Mouse (Mus musculus): ENCODE measurements around the gene Adamtsl1. TPM values are rescaled to one million over a fixed set of nuclear protein-coding genes. Genes with fewer than 3 reads are reported as not detected.

Adamtsl1 gene
- polyA plus RNA-seq, 1 experiment from 2014 or later: 3.0 TPM

DNA sequence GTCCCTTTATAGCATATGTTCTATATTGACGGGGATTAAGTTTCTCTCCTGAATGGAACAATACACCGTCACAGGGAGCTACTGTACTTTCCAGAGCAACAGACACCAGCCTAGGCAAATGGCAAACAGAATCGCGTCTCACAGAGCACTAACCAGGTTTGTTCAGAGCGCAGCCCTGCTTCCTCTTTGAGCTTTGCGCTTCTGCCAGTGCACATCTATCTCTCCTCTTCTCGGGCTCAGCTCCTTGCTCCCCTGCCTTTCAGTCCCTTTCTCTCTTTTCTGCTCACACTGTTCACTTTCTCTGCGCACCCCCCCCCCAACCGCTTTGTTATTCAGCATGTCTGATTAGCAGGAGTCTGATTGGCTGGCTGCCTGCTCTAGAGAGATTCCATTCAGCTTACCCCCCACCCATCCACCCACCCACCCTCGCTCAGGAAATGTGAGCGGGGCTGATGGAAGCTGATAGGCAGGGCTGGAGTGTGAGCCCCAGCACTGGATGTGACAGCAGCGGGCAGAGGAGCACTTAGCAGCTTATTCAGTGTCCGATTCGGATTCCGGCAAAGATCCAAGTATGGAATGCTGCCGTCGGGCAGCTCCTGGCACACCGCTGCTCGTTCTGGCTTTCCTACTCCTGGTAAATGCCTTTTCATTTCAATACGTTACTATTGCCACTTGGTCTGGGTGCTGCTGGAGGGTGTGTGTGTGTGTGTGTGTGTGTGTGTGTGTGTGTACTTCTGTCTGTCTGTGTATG, 539.7 kb downstream of the Adamtsl1 start:
- peak; percentile 80 for DNase-seq (ENCODE audit: extremely low spot score, low spot score)

DNA sequence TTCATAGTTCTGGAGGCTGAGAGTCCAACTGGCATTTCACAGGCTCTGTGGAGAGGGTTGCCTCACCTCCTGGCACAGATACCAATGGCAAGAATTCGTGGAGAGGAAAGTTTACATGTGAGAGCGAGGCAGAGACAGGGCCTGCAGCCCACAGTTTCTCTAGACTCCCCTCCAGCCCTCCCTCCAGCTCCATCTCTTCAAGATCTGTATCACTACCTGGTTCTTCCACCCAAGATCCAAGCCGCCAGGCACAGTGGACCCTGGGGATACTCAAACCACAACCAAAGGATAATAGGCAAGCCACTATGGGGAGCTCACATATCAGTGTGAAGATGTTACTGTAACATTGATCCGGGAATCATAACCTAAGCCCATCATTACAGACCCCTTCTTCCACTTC, 546.6 kb downstream of the Adamtsl1 start:
- 85% methylated on average over 4 of the region's 4 CpGs for WGBS
- no peaks in the 10 kb centered on the region for H3K9me3 ChIP-seq
- no peaks in the 10 kb centered on the region for H3K27me3 ChIP-seq (ENCODE audit: poor library complexity, severe bottlenecking)
- H3K27ac ChIP-seq: no peak overlapping the region
- H3K36me3 ChIP-seq (replicated peaks): no peaks in the 10 kb centered on the region
- DNase-seq (ENCODE audit: extremely low spot score, low spot score): no peak
- H3K4me3 ChIP-seq: no peak overlapping the region
- 0 out of 2 replicates have a peak, but pooled peaks cover 6% of the 10 kb centered on the region for H3K4me1 ChIP-seq

More for the DNA sequence above, 539.7 kb downstream of the Adamtsl1 start:
- H3K27ac ChIP-seq: peak overlapping the region; percentile 82
- no peaks in the 10 kb centered on the region for H3K36me3 ChIP-seq (replicated peaks)
- H3K4me1 ChIP-seq: peaks cover 18% of the 10 kb centered on the region
- peaks cover 22% of the 10 kb centered on the region for H3K27me3 ChIP-seq (ENCODE audit: poor library complexity, severe bottlenecking)
- under 1% methylated on average over 20 of the region's 20 CpGs for WGBS
- H3K4me3 ChIP-seq: peak overlapping the region; percentile 53
- no peaks in the 10 kb centered on the region for H3K9me3 ChIP-seq

DNA sequence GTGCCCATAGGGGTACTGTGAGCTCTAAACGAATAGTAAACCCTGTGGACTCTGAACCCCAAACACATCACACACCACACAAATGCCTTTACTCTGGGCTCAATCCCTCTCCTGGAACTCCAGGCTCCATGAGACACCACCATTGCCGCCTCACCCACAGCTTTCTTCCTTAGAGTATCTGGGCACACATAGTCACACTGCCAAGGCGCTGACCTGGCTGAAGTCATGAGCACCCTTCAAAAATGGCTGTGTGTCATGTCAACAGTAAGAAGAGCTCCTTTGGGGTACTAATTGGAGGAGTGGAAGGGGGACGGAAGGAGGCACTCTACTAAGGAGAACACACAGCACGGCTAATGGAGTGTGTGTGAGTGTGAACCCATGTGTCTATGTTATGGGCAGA, 554.4 kb downstream of the Adamtsl1 start:
- WGBS: 77% methylated on average over 5 of the region's 5 CpGs
- DNase-seq (ENCODE audit: extremely low spot score, low spot score): no peak
- Histone ChIP-seq H3K4me1 (peaks cover 22% of the 10 kb centered on the region), H3K36me3 (replicated peaks) (no peaks in the 10 kb centered on the region), H3K27ac (no peak overlapping the region), H3K27me3 (ENCODE audit: poor library complexity, severe bottlenecking) (no peaks in the 10 kb centered on the region), H3K4me3 (no peak overlapping the region), H3K9me3 (no peaks in the 10 kb centered on the region)

DNA sequence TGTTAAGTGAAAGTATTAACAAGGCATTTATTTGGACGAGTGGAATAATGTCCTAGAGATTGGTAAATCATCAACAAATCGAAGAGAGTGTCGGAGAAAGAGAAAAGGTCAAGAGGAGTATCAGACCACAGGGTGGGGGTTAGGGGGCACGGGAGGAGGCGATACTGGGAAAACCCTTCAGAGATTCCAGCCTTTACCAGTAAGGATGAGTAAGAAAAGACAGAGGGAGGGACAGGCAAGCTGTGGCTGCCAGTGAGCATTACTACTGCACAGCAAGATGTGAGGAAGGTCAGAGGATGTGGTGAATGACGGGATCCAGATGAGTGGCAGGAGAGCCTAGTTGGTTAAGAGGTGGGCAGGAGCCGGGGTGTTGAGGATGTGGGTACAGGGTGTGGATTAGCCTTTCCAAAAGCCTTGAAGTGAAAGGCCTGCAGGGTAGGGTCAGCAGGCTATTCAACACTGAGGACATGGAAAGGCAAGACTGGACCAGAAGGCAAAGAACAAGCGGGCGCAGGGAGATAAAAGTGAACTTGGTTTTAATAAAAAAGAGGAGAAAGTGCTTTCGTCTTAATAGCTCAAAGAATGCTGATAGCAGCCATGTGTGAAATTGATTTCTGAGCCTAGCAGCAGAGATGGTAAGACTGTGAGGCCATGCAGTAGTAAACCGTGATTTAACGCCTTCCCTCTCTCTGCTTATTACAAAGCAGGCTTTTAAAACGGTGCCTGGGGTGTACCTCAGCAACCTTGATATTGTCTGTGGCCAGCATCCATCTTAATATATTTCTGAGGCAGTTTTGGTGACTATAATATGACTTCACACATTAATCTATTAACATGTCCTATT, 555.1 kb downstream of the Adamtsl1 start:
- H3K9me3 ChIP-seq: no peaks in the 10 kb centered on the region
- DNase-seq (ENCODE audit: extremely low spot score, low spot score): no peak
- H3K4me1 ChIP-seq: peaks cover 22% of the 10 kb centered on the region
- 49% methylated on average over 13 of the region's 13 CpGs for whole genome bisulfite sequencing
- H3K36me3 ChIP-seq (replicated peaks): no peaks in the 10 kb centered on the region
- H3K4me3 ChIP-seq: no peak overlapping the region
- 0 out of 2 replicates have a peak overlapping the region, but pooled peaks have one; percentile 26 for H3K27ac ChIP-seq
- no peaks in the 10 kb centered on the region for H3K27me3 ChIP-seq (ENCODE audit: poor library complexity, severe bottlenecking)

DNA sequence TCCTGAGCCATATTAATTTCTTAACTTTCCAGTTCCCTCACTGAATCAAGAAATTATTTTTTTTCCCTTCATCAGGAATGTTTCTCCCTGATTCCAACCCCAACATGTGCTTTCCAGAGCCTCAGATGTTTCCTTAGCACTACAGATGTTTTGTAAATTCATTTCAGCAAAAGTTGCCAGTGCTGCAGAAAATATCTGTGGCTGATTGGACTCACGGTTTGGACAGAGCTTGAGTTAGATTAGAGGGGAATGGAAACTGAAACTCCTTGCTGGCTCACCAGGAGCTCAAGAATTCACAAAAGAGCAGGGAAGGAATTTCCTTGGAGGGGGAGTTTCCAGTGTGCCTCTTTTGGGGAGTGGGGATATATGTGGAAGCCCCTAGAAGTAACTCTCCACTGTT, 560.9 kb downstream of the Adamtsl1 start:
- Histone ChIP-seq H3K4me1 (peaks cover 3% of the 10 kb centered on the region; the same call in 1 of the 2 replicates), H3K36me3 (replicated peaks) (no peaks in the 10 kb centered on the region), H3K27me3 (ENCODE audit: poor library complexity, severe bottlenecking) (no peaks in the 10 kb centered on the region), H3K27ac (no peak overlapping the region), H3K4me3 (no peak overlapping the region), H3K9me3 (no peaks in the 10 kb centered on the region)
- WGBS: 29% methylated on average over 1 of the region's 1 CpGs
- no peak for DNase-seq (ENCODE audit: extremely low spot score, low spot score)

DNA sequence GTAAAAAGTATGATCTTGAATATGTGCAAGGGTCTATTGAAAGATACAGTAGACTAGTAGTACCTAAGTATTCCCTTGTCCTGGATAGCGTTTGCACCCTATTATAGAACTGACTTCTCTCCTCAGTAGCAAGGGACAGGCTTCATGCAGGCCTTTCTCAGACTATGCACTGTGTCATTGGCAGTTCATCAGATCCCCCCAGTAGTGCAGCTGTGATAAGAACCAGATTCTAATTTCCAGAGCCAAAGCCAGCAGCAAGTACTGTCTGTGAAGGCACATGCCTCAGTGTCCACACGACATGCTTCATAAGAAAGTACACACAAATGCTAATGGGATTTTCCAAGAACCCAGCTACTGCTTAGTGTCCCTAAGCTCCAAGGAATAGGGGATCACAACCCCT, 563.4 kb downstream of the Adamtsl1 start:
- no peak for DNase-seq (ENCODE audit: extremely low spot score, low spot score)
- no peak overlapping the region for H3K4me3 ChIP-seq
- H3K9me3 ChIP-seq: no peaks in the 10 kb centered on the region
- no peaks in the 10 kb centered on the region for H3K36me3 ChIP-seq (replicated peaks)
- 88% methylated on average over 2 of the region's 2 CpGs for WGBS
- no peaks in the 10 kb centered on the region for H3K27me3 ChIP-seq (ENCODE audit: poor library complexity, severe bottlenecking)
- peaks cover 3% of the 10 kb centered on the region; the same call in 1 of the 2 replicates for H3K4me1 ChIP-seq
- no peak overlapping the region for H3K27ac ChIP-seq

DNA sequence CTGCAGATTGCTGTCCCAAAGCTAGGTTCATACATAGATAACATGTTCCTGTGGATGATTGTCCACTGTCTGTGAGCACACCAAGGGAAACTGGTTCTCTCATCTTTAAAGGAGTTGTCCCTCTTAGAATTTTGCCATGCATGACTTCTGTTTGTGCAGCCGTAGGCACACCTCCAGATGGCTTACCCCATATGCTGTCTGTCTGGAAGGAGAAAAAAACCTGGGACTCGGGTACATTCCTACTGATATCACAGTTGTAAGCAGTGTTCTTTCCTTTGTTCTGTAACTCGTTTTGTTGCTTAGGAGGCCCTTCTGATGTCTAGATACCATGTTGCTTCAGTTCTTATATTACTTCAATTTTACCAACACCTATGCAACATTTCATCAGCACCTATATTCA, 563.9 kb downstream of the Adamtsl1 start:
- no peak for DNase-seq (ENCODE audit: extremely low spot score, low spot score)
- Histone ChIP-seq H3K4me1 (peaks cover 3% of the 10 kb centered on the region; the same call in 1 of the 2 replicates), H3K27me3 (ENCODE audit: poor library complexity, severe bottlenecking) (no peaks in the 10 kb centered on the region), H3K36me3 (replicated peaks) (no peaks in the 10 kb centered on the region), H3K9me3 (no peaks in the 10 kb centered on the region), H3K27ac (no peak overlapping the region), H3K4me3 (no peak overlapping the region)
- WGBS: 87% methylated on average over 3 of the region's 3 CpGs

DNA sequence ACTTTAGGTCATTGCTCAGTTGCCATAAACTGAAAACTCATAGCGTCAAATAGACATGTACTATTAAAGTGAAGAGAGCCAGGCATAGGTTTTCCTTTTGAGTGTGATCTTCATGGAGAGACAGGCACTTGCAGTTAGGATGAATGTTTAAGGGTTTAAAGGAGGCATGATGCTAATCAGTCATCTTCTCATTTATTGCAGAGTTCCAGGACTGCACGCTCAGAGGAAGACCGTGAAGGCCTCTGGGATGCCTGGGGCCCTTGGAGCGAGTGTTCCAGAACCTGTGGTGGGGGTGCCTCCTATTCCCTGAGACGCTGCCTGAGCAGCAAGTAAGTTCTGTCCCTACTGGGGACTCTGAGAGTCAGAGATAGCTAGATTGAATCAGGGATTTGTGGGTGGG, 573.5 kb downstream of the Adamtsl1 start:
- Histone ChIP-seq H3K27ac (no peak overlapping the region), H3K4me1 (peaks cover 2% of the 10 kb centered on the region), H3K4me3 (no peak overlapping the region), H3K36me3 (replicated peaks) (no peaks in the 10 kb centered on the region), H3K9me3 (no peaks in the 10 kb centered on the region), H3K27me3 (ENCODE audit: poor library complexity, severe bottlenecking) (no peaks in the 10 kb centered on the region)
- DNase-seq (ENCODE audit: extremely low spot score, low spot score): no peak
- 87% methylated on average over 5 of the region's 5 CpGs for WGBS

DNA sequence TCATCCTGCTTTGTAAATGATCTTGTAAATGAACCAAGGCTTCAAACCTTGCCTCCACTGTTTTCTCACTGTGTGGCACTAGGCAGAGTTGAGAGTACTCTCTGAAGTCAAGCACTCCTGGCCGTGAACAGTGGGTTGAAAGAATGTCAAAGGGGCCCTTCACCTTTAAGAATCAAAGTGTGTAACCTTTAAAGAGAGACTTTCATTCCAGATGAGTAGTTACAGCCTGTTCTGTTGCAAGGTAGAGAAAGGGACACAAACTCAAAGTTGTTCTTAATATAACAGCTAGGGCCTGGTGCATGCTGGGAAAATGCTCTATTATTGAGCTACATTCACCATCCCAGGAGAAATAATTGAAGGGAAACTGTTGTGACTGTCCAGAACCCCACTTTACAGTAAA, 589.2 kb downstream of the Adamtsl1 start:
- H3K4me3 ChIP-seq: no peak overlapping the region
- 68% methylated on average over 1 of the region's 1 CpGs for WGBS
- H3K27me3 ChIP-seq (ENCODE audit: poor library complexity, severe bottlenecking): no peaks in the 10 kb centered on the region
- H3K36me3 ChIP-seq (replicated peaks): no peaks in the 10 kb centered on the region
- H3K4me1 ChIP-seq: no peaks in the 10 kb centered on the region
- no peaks in the 10 kb centered on the region for H3K9me3 ChIP-seq
- DNase-seq (ENCODE audit: extremely low spot score, low spot score): no peak
- H3K27ac ChIP-seq: no peak overlapping the region

DNA sequence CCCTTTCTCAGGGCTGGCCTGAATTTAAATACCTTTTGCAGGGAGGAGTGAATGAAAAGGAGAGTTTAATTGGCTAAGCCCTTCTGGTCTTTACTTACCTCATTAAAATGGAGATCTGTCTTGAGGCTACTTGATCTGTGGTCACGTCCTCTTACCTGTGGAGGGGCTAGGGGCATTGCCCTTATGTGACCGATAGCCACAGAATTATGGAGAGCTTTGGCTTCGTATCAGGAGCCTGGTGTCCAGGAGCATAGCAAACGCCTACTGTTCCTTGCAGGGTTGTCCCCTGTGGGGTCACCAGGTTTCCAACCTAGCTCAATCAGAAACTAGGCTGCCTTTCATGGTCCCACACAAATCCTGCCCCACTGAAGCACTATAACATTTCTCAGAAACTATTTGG, 594.4 kb downstream of the Adamtsl1 start:
- H3K9me3 ChIP-seq: no peaks in the 10 kb centered on the region
- no peak overlapping the region for H3K27ac ChIP-seq
- 85% methylated on average over 4 of the region's 4 CpGs for WGBS
- H3K4me3 ChIP-seq: no peak overlapping the region
- DNase-seq (ENCODE audit: extremely low spot score, low spot score): no peak
- H3K36me3 ChIP-seq (replicated peaks): no peaks in the 10 kb centered on the region
- no peaks in the 10 kb centered on the region for H3K27me3 ChIP-seq (ENCODE audit: poor library complexity, severe bottlenecking)
- no peaks in the 10 kb centered on the region for H3K4me1 ChIP-seq

DNA sequence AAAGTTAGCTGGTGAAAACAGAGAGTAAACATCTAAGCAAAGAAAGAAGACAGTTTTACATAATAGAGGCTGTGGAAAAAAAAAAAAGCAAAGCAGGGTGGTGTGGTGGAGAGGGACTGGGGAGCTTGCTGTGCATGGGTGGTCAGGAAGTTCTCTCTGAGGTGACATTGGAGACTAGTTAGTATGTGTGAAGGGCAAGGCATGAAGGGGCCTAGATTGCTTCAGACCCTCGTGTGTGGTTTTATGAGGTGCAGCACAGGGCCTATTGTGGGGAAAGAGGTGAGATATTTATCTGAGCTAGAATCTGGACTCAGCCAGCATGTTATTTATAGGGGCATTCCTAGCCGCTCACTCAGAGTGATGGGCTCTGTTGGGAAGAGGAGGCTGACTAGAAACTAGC, 605.1 kb downstream of the Adamtsl1 start:
- H3K4me3 ChIP-seq: no peak overlapping the region
- 85% methylated on average over 2 of the region's 2 CpGs for WGBS
- H3K27me3 ChIP-seq (ENCODE audit: poor library complexity, severe bottlenecking): no peaks in the 10 kb centered on the region
- no peaks in the 10 kb centered on the region for H3K36me3 ChIP-seq (replicated peaks)
- no peak overlapping the region for H3K27ac ChIP-seq
- DNase-seq (ENCODE audit: extremely low spot score, low spot score): no peak
- H3K9me3 ChIP-seq: no peaks in the 10 kb centered on the region
- H3K4me1 ChIP-seq: no peaks in the 10 kb centered on the region

DNA sequence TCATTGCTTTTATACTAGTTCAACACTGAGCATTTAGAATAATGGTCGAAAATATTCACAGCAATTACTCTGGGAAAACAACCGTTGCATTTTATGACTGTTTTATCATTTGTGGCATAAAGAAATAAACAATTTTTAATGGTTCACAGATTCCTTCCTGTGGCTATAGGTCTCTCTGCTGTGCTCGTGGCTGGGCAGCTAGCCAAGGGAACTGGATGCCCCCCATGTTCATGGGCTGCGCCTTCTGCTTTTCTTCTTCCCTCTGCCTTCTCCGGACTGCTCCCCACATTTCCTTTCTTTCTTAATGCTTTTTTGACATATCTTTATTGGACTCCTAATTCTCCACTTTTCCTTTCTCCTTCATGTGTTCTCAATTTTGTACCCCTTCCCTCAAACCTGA, 608.5 kb downstream of the Adamtsl1 start:
- WGBS: 85% methylated on average over 5 of the region's 5 CpGs
- Histone ChIP-seq H3K36me3 (replicated peaks) (no peaks in the 10 kb centered on the region), H3K27ac (no peak overlapping the region), H3K27me3 (ENCODE audit: poor library complexity, severe bottlenecking) (no peaks in the 10 kb centered on the region), H3K4me1 (no peaks in the 10 kb centered on the region), H3K9me3 (no peaks in the 10 kb centered on the region), H3K4me3 (no peak overlapping the region)
- DNase-seq (ENCODE audit: extremely low spot score, low spot score): no peak

DNA sequence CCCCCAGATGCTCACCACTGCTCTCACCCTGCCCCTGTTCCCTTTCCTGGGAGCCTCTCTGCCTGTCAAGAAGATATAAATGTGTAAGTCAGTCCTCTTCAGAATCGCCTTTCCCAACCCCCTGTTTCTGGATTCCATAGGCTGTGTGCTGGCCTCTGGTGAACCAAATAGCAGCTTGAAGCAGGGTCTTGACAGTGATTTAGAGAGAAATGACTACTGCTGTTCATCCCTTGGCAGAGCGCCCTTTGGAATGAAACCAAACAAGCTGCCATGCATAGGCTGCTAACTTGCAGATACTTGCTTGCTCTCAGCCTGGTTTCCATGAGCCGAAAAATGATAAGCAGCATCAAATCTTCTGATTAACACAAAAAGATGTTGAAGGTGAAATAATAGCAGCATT, 610.4 kb downstream of the Adamtsl1 start:
- no peaks in the 10 kb centered on the region for H3K27me3 ChIP-seq (ENCODE audit: poor library complexity, severe bottlenecking)
- 69% methylated on average over 3 of the region's 3 CpGs for WGBS
- no peak overlapping the region for H3K4me3 ChIP-seq
- no peak for DNase-seq (ENCODE audit: extremely low spot score, low spot score)
- no peak overlapping the region for H3K27ac ChIP-seq
- H3K36me3 ChIP-seq (replicated peaks): no peaks in the 10 kb centered on the region
- H3K9me3 ChIP-seq: no peaks in the 10 kb centered on the region
- no peaks in the 10 kb centered on the region for H3K4me1 ChIP-seq
